Mouse (Mus musculus): Measurements from ENCODE around the gene Endov.

The Endov gene

GRCm38 (mm10) chr11:119490861-119491689 lies at the start of gene Endov:
TSS of gene Endov (plus strand) at chr11:119491347.
- DNase-seq: peak; percentile 99

DNA sequence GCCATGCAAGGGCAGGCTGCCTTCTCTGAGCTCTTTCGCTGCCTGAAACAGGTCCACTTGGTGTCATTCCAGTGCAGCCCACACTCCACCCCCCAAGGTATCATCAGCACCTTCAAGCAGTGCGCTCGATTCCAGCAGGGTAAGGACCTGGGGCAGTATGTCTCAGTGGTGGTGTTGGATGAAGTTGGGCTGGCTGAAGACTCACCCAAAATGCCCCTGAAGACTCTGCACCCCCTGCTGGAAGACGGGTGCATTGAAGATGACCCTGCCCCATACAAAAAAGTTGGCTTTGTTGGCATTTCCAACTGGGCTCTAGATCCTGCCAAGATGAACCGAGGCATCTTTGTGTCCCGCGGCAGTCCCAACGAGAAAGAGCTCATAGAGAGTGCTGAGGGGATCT lies 48.9 kb upstream of the Endov start:
- no peak for DNase-seq

DNA sequence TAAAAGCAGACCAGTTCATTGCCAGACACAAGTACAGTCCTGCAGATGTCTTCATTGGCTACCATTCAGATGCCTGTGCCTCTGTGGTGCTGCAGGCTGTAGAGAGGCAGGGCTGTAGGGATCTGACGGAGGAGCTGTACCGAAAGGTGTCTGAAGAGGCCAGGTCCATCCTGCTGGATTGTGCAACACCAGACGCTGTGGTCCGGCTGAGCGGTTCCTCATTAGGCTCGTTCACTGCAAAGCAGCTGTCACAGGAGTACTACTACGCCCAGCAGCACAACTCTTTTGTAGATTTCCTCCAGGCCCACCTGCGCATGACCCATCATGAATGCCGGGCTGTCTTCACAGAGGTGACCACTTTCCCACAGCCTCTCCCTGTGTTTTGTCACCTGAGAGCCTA lies 47.7 kb upstream of the Endov start:
- no peak for DNase-seq

- DNase-seq: no peak
Observed at GRCm38 (mm10) chr11:119456097-119456496, 35.0 kb upstream of the Endov start.

DNA sequence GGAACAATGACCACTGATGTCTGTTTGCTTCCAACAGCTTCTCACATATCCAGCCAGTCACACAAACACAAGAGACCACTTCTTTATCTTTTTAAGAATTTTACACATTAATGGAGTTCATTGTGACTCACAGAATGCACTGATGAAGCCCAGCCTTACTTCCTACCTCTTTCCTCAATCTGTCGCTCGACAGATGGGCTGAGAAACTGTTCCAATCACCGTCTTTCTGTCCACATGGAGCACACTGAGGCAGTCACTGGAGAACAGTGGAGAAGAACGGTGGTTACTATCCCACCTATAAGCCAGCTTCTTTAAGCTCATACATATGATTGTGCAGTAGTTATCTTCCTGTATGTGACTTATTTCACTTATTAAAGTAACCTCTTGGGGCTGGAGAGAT lies 13.3 kb upstream of the Endov start:
- DNase-seq: no peak

DNA sequence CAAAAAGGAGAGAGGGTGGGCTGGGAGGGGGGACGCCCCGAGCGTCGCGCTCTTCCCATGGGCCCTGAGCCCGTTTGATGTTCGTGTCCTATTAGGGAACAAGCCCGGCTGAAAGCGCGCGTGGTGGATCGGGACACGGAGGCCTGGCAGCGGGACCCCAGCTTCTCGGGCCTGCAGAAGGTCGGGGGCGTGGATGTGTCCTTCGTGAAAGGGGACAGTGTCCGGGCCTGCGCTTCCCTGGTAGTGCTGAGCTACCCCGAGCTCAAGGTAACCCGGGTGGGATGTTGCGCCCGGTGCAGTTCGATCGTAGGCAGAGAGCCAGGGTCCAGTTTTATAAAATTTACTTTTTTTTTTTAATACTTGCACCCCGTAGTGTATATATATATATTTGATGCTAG lies 542 bp downstream of the Endov start:
- no peak for DNase-seq

- no peak for DNase-seq
Observed at GRCm38 (mm10) chr11:119492830-119493229, 1.7 kb downstream of the Endov start.

DNA sequence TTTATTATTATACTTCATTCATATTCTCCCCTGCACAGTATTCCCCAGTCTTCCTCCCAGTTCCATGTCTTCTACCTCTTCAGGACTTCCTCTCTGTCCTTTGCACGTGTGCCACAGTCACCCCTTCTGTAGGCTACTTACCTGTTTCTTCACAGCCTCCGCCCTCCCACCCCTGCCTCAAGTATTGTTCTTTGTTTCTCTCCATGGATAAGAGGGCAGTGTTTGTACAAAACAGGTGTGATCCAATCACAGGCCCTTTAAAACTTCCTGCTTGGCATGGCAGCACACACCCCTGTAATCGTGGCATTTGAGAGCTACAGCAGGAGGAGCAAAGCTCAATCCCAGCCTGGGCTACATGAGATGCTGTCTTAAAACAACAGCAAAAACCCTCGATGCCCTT lies 2.4 kb downstream of the Endov start:
- DNase-seq: no peak

GRCm38 (mm10) chr11:119496147-119496546 lies 5.0 kb downstream of the Endov start:
- no peak for DNase-seq

DNA sequence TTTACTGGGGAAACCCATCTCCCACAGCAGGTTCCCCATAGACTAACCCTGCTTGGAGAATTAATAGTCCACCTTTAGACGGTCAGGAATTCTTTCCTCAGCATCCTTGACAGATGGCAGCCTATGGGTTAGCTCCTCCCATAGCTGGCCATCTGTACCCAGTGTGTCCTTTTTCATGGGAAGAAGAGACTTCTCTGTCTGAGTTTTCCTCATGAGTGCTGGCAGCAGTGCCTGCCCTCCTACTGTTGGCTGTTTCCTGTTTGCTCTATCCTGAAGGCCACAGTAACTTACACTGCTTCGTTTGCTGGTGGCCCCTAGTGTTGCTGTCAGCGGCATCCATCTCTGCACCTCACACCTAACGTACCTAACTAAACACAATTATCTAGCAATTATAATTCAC lies 6.3 kb downstream of the Endov start:
- no peak for DNase-seq

DNA sequence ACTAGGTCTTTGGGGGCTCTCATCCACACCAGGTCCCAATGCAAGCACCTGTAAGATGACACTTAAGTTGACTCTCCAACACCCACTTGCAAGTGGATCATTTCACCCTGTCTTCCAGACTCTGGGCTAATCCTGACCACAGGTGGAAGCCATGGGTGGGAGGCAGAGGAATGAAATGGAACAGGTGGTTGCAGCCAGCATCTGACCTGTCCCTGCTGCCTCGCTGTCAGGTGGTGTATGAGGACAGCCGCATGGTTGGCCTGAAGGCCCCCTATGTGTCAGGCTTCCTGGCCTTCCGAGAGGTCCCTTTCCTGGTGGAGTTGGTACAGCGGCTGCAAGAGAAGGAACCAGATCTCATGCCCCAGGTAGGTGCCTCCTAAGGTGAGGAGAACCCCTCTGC lies 8.2 kb downstream of the Endov start:
- no peak for DNase-seq

DNA sequence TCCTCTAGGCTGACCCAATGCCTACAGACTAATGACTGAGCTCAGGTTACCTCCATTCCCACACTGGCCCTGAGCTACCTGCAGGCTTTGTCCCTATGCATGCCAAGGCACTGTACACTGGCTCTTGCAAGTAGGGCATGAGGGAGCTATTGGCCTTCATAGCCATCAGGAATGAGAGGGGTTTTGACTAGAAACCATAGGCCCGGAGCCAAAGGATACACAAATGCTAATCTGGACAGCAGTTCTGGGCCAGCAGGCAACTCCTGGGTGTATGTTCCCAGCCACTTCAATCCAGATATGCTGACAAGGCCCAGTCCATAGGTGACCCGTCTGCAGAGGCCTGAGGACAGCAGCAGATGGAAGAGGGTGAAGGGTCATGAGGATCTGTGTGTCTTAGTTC lies 8.9 kb downstream of the Endov start:
- DNase-seq: no peak

DNA sequence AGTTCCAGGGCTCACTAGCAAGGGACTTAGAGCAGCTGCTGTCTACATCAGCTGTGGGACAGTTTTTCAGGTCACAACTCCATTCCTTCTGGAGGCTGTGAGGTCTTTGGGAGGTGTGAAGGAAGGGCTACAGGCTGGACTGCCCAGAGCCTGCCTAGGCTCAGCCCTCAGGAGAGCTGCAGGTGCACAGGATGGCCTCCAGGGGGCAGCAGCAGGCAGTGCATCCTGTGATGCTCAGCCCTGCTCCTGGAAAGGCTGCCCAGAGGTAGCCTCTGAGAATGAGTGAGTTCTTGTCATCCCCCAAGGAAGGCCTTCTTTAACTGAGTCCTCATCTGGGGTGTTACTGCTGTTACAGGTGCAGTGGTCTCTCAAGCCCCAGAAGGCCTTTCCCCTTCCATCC lies 12.5 kb downstream of the Endov start:
- DNase-seq: peak; percentile 85

- DNase-seq: no peak
Observed at GRCm38 (mm10) chr11:119506386-119506785, 15.2 kb downstream of the Endov start.

GRCm38 (mm10) chr11:119507772-119508171 lies 16.6 kb downstream of the Endov start:
- DNase-seq: no peak

GRCm38 (mm10) chr11:119509165-119509776 lies 18.1 kb downstream of the Endov start:
- no peak for DNase-seq

DNA sequence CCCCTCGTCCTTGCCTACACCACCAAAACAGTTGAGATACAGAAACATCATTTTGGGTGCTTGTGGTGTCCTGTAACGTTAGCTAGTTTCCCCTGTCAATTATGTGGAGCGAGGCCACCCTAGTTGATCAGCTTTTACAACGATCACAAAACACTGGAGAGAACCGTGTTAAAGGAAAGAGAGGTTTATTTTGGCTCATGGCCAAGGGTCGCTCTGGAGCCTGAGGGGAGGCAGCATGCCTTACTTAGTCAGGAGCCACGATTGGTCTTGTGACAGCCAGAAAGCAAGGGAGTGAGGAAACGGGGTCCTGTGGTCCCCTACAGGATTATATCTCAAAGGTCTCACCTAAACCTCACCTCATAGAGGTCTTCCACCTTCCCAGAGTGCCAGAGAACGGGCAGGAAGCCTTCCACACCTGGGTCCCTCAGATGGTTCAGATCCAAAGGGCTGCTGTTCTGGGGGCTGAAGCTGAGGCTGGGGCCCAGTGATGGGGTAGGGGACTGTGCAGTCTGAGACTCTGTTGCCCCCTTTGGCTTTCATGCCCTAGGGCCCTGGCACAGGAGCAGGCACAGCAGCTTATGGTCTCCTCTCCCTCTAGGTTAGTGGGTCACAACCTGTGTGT lies 22.0 kb downstream of the Endov start:
- no peak for DNase-seq

DNA sequence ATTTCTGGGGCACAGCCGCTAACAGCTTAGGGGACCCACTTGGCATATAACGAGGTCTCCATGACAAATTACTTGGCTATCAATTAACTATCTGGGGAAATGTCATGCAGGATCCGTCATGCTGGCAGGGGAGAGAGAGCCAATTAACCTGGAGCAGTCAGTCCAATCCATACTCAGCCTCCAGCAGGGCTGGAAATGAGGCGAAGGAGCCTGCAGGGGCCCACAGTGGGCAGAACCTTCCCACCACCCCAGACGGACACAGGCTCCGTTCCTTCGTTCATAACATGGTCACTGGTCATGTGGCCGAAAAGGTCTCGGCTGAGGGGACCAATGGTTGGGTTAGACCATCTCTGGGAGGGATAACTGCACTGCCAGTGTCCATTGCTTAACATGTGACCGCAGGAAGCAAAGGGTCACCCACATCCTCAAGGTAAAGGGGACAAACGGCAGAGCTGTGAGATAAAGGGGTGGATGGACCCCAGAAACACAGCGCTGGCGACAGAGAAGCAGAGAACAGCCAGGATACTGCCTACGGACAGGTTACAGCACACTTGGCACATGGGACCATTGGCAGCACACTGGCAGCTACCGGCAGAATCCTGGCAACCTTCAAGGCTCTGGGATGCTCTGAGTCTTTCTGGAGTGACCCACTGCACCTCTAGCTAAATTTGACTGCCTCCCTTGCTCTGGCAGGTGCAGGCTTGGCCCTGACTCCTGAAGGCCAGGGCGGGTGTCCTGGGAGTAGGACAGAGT lies 23.1 kb downstream of the Endov start:
- no peak for DNase-seq

DNA sequence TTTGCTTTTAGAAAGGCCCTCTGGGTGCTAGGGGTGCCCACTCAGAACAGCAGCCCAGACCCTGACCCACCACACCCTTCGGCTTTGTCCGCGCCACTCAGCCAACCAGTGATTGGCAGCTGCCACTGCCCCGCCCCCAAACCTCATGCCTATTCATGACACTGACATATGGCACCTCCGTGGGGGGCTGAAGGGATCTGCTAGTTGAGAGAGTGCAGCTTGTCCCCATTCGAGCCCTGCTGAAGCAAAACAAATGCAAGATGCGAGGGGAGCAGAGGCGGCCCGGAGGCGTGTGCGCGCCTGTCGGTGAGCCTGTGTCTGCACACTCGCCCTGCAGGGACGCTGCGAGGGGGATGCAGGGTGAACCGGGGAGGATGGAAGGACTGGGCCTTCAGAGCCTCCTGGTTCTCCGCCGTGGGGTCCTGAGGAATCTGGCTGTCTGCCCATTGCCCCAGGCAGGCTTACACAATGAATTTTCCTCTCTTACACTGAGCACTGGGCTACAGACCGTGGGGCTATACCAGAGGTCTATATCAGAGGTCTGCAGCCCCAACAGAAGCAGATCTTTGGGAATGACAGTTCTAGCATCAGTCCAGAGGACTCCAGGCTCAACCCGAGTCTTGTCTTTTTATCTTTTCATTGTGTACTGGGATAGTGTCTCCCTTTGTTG lies 24.0 kb downstream of the Endov start:
- DNase-seq: peak; percentile 38

GRCm38 (mm10) chr11:119515823-119516676 lies 24.9 kb downstream of the Endov start:
- no peak for DNase-seq

DNA sequence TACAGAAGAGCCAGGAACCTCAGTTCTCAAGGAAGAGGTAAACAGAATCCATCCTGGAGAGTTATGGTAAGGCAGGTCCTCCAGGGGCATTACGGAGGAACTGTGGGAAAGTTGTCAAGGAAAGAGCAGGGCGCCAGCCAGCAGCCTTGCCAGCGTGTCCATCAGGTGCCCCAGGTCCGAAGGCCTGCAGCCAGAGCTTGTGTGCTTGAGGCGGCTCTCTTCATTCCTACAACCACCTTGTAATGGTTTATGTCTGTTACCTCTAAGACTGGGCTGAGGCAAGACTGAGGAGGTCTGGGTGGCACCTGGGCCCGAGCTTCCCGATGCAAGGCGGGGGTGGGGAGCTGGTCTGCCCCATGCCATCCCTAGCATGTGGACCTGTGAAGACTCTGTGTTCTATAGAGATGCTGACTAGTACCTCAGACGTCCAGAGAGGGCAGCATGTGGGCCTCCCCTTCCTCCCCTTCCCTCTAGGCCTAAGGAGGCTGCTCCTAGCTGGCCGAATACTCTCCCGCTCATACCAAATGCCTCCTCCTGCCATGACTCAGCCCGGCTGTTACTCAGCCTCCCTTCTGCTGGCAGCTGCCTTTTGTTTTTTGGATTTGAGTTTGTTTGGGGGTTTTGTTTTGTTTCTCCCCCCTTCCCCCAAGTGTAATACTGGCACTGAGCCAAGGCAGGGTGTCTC lies 25.7 kb downstream of the Endov start:
- peak; percentile 52 for DNase-seq
